In genomic region chr4:13146821-13147220, GRCm38 (mm10) we compare ENCODE assay signal across 10 mouse cellular contexts.
DNase-seq lines count a peak whose midpoint lies in the region; ATAC-seq and TF ChIP-seq lines count a peak whose summit lies in the region.
"Had no signal": no experiment of that assay in that cellular context is flagged by ENCODE, and none has a peak within 500 bp of the region (broad histone marks: within the 10 kb centered on the region; RNA-seq: fewer than 3 reads in every experiment).

No protein-coding gene starts in this region.

- no peak for TF ChIP-seq POLR2A in heart, adult 2 months (IDR thresholded peaks at IDR 0.05; ENCODE audit: insufficient read depth, low read depth, low read length)

- no peaks in the 10 kb centered on the region for H3K27me3 ChIP-seq in hindbrain, embryonic 15.5 days
- no peaks in the 10 kb centered on the region for H3K27me3 ChIP-seq in hindbrain, embryonic 12.5 days
- H3K27me3 ChIP-seq in heart, adult 2 months (ENCODE audit: control insufficient read depth, insufficient read depth, low read length): no peaks in the 10 kb centered on the region

- H3K4me2 ChIP-seq in hindbrain, embryonic 15.5 days: 0 out of 2 replicates have a peak overlapping the region, but pooled peaks have one; percentile 4
- H3K4me2 ChIP-seq in hindbrain, embryonic 12.5 days (replicated peaks): no peak overlapping the region

- TF ChIP-seq CTCF in heart, adult 2 months (IDR thresholded peaks at IDR 0.05): no peak

- H3K4me1 ChIP-seq in hindbrain, embryonic 15.5 days (replicated peaks): peaks cover 3% of the 10 kb centered on the region; the same call in 1 of the 2 replicates
- no peaks in the 10 kb centered on the region for H3K4me1 ChIP-seq in hindbrain, embryonic 12.5 days
- H3K4me1 ChIP-seq in heart, adult 2 months (ENCODE audit: control insufficient read depth, insufficient read depth, low read length): no peaks in the 10 kb centered on the region

- intact Hi-C loops in left cerebral cortex, postnatal 36 days (cut with DNase I): no loop called here
- intact Hi-C loops in heart, adult 2 months (cut with DNase I): no loop called here

- H3K27ac ChIP-seq in hindbrain, embryonic 15.5 days (replicated peaks): no peak overlapping the region
- no peak overlapping the region for H3K27ac ChIP-seq in hindbrain, embryonic 12.5 days
- no peak overlapping the region for H3K27ac ChIP-seq in heart, adult 2 months
- H3K27ac ChIP-seq: macrophage had no signal

- no peaks in the 10 kb centered on the region for H3K36me3 ChIP-seq in hindbrain, embryonic 15.5 days
- no peaks in the 10 kb centered on the region for H3K36me3 ChIP-seq in hindbrain, embryonic 12.5 days
- H3K36me3 ChIP-seq in heart, adult 2 months (ENCODE audit: control insufficient read depth, insufficient read depth, low read length): no peaks in the 10 kb centered on the region

- H3K4me3 ChIP-seq in hindbrain, embryonic 15.5 days: no peak overlapping the region
- H3K4me3 ChIP-seq in hindbrain, embryonic 12.5 days: no peak overlapping the region
- H3K4me3 ChIP-seq in heart, adult 2 months: no peak overlapping the region

- DNase-seq in frontal cortex, postnatal 36 days (ENCODE audit: low spot score in 2 of 2): peak; percentile 83 to 95
- DNase-seq in left cerebral cortex, postnatal 36 days (ENCODE audit: low spot score in 2 of 2): peak; percentile 86 to 88
- peak; percentile 94 for DNase-seq in telencephalon, adult 2 months (ENCODE audit: low read depth, low spot score)
- DNase-seq in heart, adult 2 months: no peak
- DNase-seq in T-cell, adult 2 months (ENCODE audit: low spot score): no peak
- DNase-seq: kidney, adult 9 months had no signal

- H3K79me2 ChIP-seq in heart, adult 2 months (replicated peaks; ENCODE audit: control insufficient read depth, insufficient read depth, low read length): no peaks in the 10 kb centered on the region

- H3K9me3 ChIP-seq in hindbrain, embryonic 15.5 days: no peaks in the 10 kb centered on the region
- H3K9me3 ChIP-seq in hindbrain, embryonic 12.5 days (replicated peaks): no peaks in the 10 kb centered on the region

- ATAC-seq in hindbrain, embryonic 15.5 days (ENCODE audit: low FRiP score, low read depth): peak; percentile 93
- no peak for ATAC-seq in hindbrain, embryonic 12.5 days (ENCODE audit: low FRiP score)
- ATAC-seq in megakaryocyte, adult 5-6 weeks (ENCODE audit: poor library complexity, severe bottlenecking): no peak

- TF ChIP-seq EP300 in heart, adult 2 months (IDR thresholded peaks at IDR 0.05; ENCODE audit: insufficient read depth, low read depth, low read length): no peak

- H3K9ac ChIP-seq in hindbrain, embryonic 15.5 days: no peak overlapping the region
- H3K9ac ChIP-seq in hindbrain, embryonic 12.5 days: no peak overlapping the region
- no peak overlapping the region for H3K9ac ChIP-seq in heart, adult 2 months (ENCODE audit: low read depth, low read length)

- 50% methylated on average over 9 of the region's 9 CpGs for WGBS in hindbrain, embryonic 15.5 days
- WGBS in hindbrain, embryonic 12.5 days: 77% methylated on average over 9 of the region's 9 CpGs
- 83% methylated on average over 9 of the region's 9 CpGs for WGBS in heart, adult 2 months

Comparison
In these comparisons a context has a peak if more than half of its experiments do, and no peak if none do; other contexts are left out.
1. DNase-seq: peak in frontal cortex, postnatal 36 days (2 of 2), left cerebral cortex, postnatal 36 days (2 of 2) and telencephalon, adult 2 months (single experiment); none in heart, adult 2 months (0 of 2) and T-cell, adult 2 months (single experiment).